Mouse (Mus musculus): ENCODE results near the gene Nuak2. TPM values are rescaled to one million over a fixed set of nuclear protein-coding genes. Genes with fewer than 3 reads are reported as not detected.
"Not testable (repeated sequence)": the region's sequence is repeated elsewhere in the genome, so short reads cannot be mapped to it uniquely, and the experiment has no call there.

Gene Nuak2
- total RNA-seq, 2 experiments from 2014 or later = 0.79 to 1.3 TPM

- no peak for DNase-seq
Measured at GRCm38 (mm10) chr1:132328565-132328964, 12.6 kb downstream of the Nuak2 start.

GRCm38 (mm10) chr1:132329656-132330055, 13.7 kb downstream of the Nuak2 start:
- no peak for DNase-seq

GRCm38 (mm10) chr1:132330397-132330796, 14.5 kb downstream of the Nuak2 start:
- no peak for DNase-seq

- DNase-seq = no peak
Measured at GRCm38 (mm10) chr1:132331283-132331682, 15.4 kb downstream of the Nuak2 start.

GRCm38 (mm10) chr1:132333201-132333600, 17.3 kb downstream of the Nuak2 start:
- DNase-seq = no peak

GRCm38 (mm10) chr1:132333675-132334141, 17.8 kb downstream of the Nuak2 start:
- DNase-seq = peak; percentile 78

GRCm38 (mm10) chr1:132334178-132334801, 18.4 kb downstream of the Nuak2 start:
- DNase-seq = no peak

GRCm38 (mm10) chr1:132335378-132335965, 19.5 kb downstream of the Nuak2 start:
- peak; percentile 53 for DNase-seq

GRCm38 (mm10) chr1:132336921-132337320, 21.0 kb downstream of the Nuak2 start:
- no peak for DNase-seq

GRCm38 (mm10) chr1:132338027-132338660, 22.2 kb downstream of the Nuak2 start:
- DNase-seq = no peak

- peak; percentile 78 for DNase-seq
Measured at GRCm38 (mm10) chr1:132341731-132342501, 26.0 kb downstream of the Nuak2 start.

GRCm38 (mm10) chr1:132342518-132342917, 26.6 kb downstream of the Nuak2 start:
- no peak for DNase-seq

GRCm38 (mm10) chr1:132343191-132343590, 27.3 kb downstream of the Nuak2 start:
- no peak for DNase-seq

GRCm38 (mm10) chr1:132343656-132344055, 27.7 kb downstream of the Nuak2 start:
- DNase-seq = no peak

- no peak for DNase-seq
Measured at GRCm38 (mm10) chr1:132345514-132345913, 29.6 kb downstream of the Nuak2 start.

- peak; percentile 75 for DNase-seq
Measured at GRCm38 (mm10) chr1:132346134-132346851, 30.4 kb downstream of the Nuak2 start.

GRCm38 (mm10) chr1:132346951-132347350, 31.0 kb downstream of the Nuak2 start:
- no peak for DNase-seq

- no peak for DNase-seq
Measured at GRCm38 (mm10) chr1:132348401-132348800, 32.5 kb downstream of the Nuak2 start.

- DNase-seq = not testable (repeated sequence)
Measured at GRCm38 (mm10) chr1:132349049-132349448, 33.1 kb downstream of the Nuak2 start.

- not testable (repeated sequence) for DNase-seq
Measured at GRCm38 (mm10) chr1:132349601-132350000, 33.7 kb downstream of the Nuak2 start.

GRCm38 (mm10) chr1:132351058-132351457, 35.1 kb downstream of the Nuak2 start:
- DNase-seq = no peak

- no peak for DNase-seq
Measured at GRCm38 (mm10) chr1:132353389-132353788, 37.5 kb downstream of the Nuak2 start.

All from gastrocnemius, postnatal 25 days (tissue).